Mouse (Mus musculus) hindbrain, embryonic 12.5 days (tissue): ENCODE data around the gene Upp2. TPM values are rescaled to one million over a fixed set of nuclear protein-coding genes. Genes with fewer than 3 reads are reported as not detected.

Experiments used
- ATAC-seq: fragments of 200-750 bp; cut with Nextera tagmentation; 2 replicates; pipeline ENCODE4 v1.8.0; 2017; ENCODE audit warnings: moderate TSS enrichment; ENCODE audit not compliant: low FRiP score
- H3K27ac ChIP-seq: fragments of 300-500 bp; sonication (generic); 2 replicates; pipeline ENCODE4 v1.5.1; 2016; ENCODE audit warnings: mild to moderate bottlenecking
- H3K27me3 ChIP-seq: fragments of 300-500 bp; sonication (generic); 2 replicates; pipeline ENCODE4 v1.6.1; 2016; ENCODE audit warnings: mild to moderate bottlenecking
- H3K36me3 ChIP-seq: fragments of 300-500 bp; sonication (generic); 2 replicates; pipeline ENCODE4 v1.6.1; 2016; ENCODE audit warnings: mild to moderate bottlenecking
- H3K4me1 ChIP-seq: fragments of 300-500 bp; sonication (generic); 2 replicates; pipeline ENCODE4 v1.6.1; 2016
- H3K4me2 ChIP-seq: fragments of 300-500 bp; sonication (generic); replicated peaks from 2 replicates; pipeline ENCODE4 v1.6.1; 2016; ENCODE audit warnings: mild to moderate bottlenecking
- H3K4me3 ChIP-seq: fragments of 300-500 bp; sonication (generic); 2 replicates; pipeline ENCODE4 v1.5.1; 2016; ENCODE audit warnings: mild to moderate bottlenecking
- H3K9ac ChIP-seq: fragments of 300-500 bp; sonication (generic); 2 replicates; pipeline ENCODE4 v1.6.1; 2016; ENCODE audit warnings: mild to moderate bottlenecking, moderate library complexity
- H3K9me3 ChIP-seq: fragments of 300-500 bp; sonication (generic); replicated peaks from 2 replicates; pipeline ENCODE4 v1.6.1; 2016; ENCODE audit warnings: mild to moderate bottlenecking
- WGBS: fragments of 180-500 bp; shearing (Covaris S2); methylation state at CpG from one replicate; pipeline ENCODE4 v1.1.7; 2016; 5-methylcytosine and 5-hydroxymethylcytosine counted together
- polyA plus RNA-seq: library from polyadenylated mRNA; unstranded; fragments of >200 nt; fragmentation: Nextera tagmentation; extraction: Ambion mirVana; gene quantifications from 2 replicates; pipeline ENCODE4 v1.2.1, GENCODE M21; 2016

Upp2 gene
- polyA plus RNA-seq, 1 experiment from 2014 or later: 8.5 TPM

GRCm38 (mm10) chr2:58703226-58703625 lies 136.1 kb downstream of the Upp2 start:
- 80% methylated on average over 6 of the region's 6 CpGs for WGBS
- H3K4me1 ChIP-seq: 0 out of 2 replicates have a peak, but pooled peaks cover 2% of the 10 kb centered on the region
- no peak for ATAC-seq
- H3K27me3 ChIP-seq: no peaks in the 10 kb centered on the region
- no peaks in the 10 kb centered on the region for H3K9me3 ChIP-seq
- no peak overlapping the region for H3K27ac ChIP-seq
- H3K9ac ChIP-seq: no peak overlapping the region
- H3K36me3 ChIP-seq: no peaks in the 10 kb centered on the region
- no peak overlapping the region for H3K4me3 ChIP-seq
- no peak overlapping the region for H3K4me2 ChIP-seq

GRCm38 (mm10) chr2:58703646-58704045 lies 136.5 kb downstream of the Upp2 start:
- no peaks in the 10 kb centered on the region for H3K36me3 ChIP-seq
- 0 out of 2 replicates have a peak, but pooled peaks cover 2% of the 10 kb centered on the region for H3K4me1 ChIP-seq
- 80% methylated on average over 6 of the region's 6 CpGs for WGBS
- no peak overlapping the region for H3K4me3 ChIP-seq
- no peaks in the 10 kb centered on the region for H3K9me3 ChIP-seq
- no peak for ATAC-seq
- no peak overlapping the region for H3K9ac ChIP-seq
- no peaks in the 10 kb centered on the region for H3K27me3 ChIP-seq
- no peak overlapping the region for H3K27ac ChIP-seq
- no peak overlapping the region for H3K4me2 ChIP-seq

GRCm38 (mm10) chr2:58704576-58704975 lies 137.5 kb downstream of the Upp2 start:
- H3K36me3 ChIP-seq: no peaks in the 10 kb centered on the region
- H3K9ac ChIP-seq: no peak overlapping the region
- no peak overlapping the region for H3K4me3 ChIP-seq
- no peak for ATAC-seq
- 0 out of 2 replicates have a peak, but pooled peaks cover 2% of the 10 kb centered on the region for H3K4me1 ChIP-seq
- no peaks in the 10 kb centered on the region for H3K27me3 ChIP-seq
- H3K4me2 ChIP-seq: no peak overlapping the region
- H3K27ac ChIP-seq: no peak overlapping the region
- no peaks in the 10 kb centered on the region for H3K9me3 ChIP-seq
- 92% methylated on average over 3 of the region's 3 CpGs for WGBS

GRCm38 (mm10) chr2:58707676-58708075 lies 140.6 kb downstream of the Upp2 start:
- Histone ChIP-seq H3K4me3 (no peak overlapping the region), H3K4me2 (no peak overlapping the region), H3K4me1 (0 out of 2 replicates have a peak, but pooled peaks cover 2% of the 10 kb centered on the region), H3K27ac (no peak overlapping the region), H3K9ac (no peak overlapping the region), H3K27me3 (no peaks in the 10 kb centered on the region), H3K9me3 (no peaks in the 10 kb centered on the region), H3K36me3 (no peaks in the 10 kb centered on the region)
- ATAC-seq: no peak
- 74% methylated on average over 3 of the region's 3 CpGs for WGBS

- Histone ChIP-seq H3K4me1 (0 out of 2 replicates have a peak, but pooled peaks cover 2% of the 10 kb centered on the region), H3K9ac (no peak overlapping the region), H3K27ac (no peak overlapping the region), H3K36me3 (no peaks in the 10 kb centered on the region), H3K4me3 (no peak overlapping the region), H3K9me3 (no peaks in the 10 kb centered on the region), H3K4me2 (no peak overlapping the region), H3K27me3 (no peaks in the 10 kb centered on the region)
- WGBS: 74% methylated on average over 5 of the region's 5 CpGs
- no peak for ATAC-seq
Measured at GRCm38 (mm10) chr2:58710234-58710633, 143.1 kb downstream of the Upp2 start.

- Histone ChIP-seq H3K4me2 (no peak overlapping the region), H3K36me3 (no peaks in the 10 kb centered on the region), H3K4me3 (no peak overlapping the region), H3K4me1 (0 out of 2 replicates have a peak, but pooled peaks cover 2% of the 10 kb centered on the region), H3K9me3 (no peaks in the 10 kb centered on the region), H3K27me3 (no peaks in the 10 kb centered on the region), H3K9ac (no peak overlapping the region), H3K27ac (no peak overlapping the region)
- WGBS: 85% methylated on average over 4 of the region's 4 CpGs
- no peak for ATAC-seq
Measured at GRCm38 (mm10) chr2:58711049-58711448, 144.0 kb downstream of the Upp2 start.

GRCm38 (mm10) chr2:58711491-58711890 lies 144.4 kb downstream of the Upp2 start:
- WGBS: 67% methylated on average over 2 of the region's 2 CpGs
- H3K27me3 ChIP-seq: no peaks in the 10 kb centered on the region
- no peak overlapping the region for H3K4me3 ChIP-seq
- ATAC-seq: no peak
- no peaks in the 10 kb centered on the region for H3K36me3 ChIP-seq
- no peak overlapping the region for H3K4me2 ChIP-seq
- no peaks in the 10 kb centered on the region for H3K9me3 ChIP-seq
- no peak overlapping the region for H3K27ac ChIP-seq
- H3K9ac ChIP-seq: no peak overlapping the region
- H3K4me1 ChIP-seq: 0 out of 2 replicates have a peak, but pooled peaks cover 2% of the 10 kb centered on the region

- no peak overlapping the region for H3K4me3 ChIP-seq
- no peak overlapping the region for H3K27ac ChIP-seq
- no peaks in the 10 kb centered on the region for H3K4me1 ChIP-seq
- no peak overlapping the region for H3K9ac ChIP-seq
- 59% methylated on average over 5 of the region's 5 CpGs for whole genome bisulfite sequencing
- no peaks in the 10 kb centered on the region for H3K36me3 ChIP-seq
- no peak for ATAC-seq
- H3K9me3 ChIP-seq: no peaks in the 10 kb centered on the region
- H3K27me3 ChIP-seq: no peaks in the 10 kb centered on the region
- H3K4me2 ChIP-seq: no peak overlapping the region
Measured at GRCm38 (mm10) chr2:58711935-58712334, 144.8 kb downstream of the Upp2 start.

- 50% methylated on average over 3 of the region's 3 CpGs for WGBS
- H3K9me3 ChIP-seq: peaks cover 7% of the 10 kb centered on the region
Measured at GRCm38 (mm10) chr2:58717898-58718297, 150.8 kb downstream of the Upp2 start.

GRCm38 (mm10) chr2:58737192-58737820 lies 170.2 kb downstream of the Upp2 start:
- Histone ChIP-seq H3K27me3 (no peaks in the 10 kb centered on the region), H3K36me3 (no peaks in the 10 kb centered on the region), H3K4me1 (no peaks in the 10 kb centered on the region), H3K9me3 (no peaks in the 10 kb centered on the region), H3K4me2 (no peak overlapping the region), H3K9ac (no peak overlapping the region), H3K4me3 (no peak overlapping the region), H3K27ac (no peak overlapping the region)
- WGBS: 42% methylated on average over 4 of the region's 4 CpGs
- no peak for ATAC-seq

More at GRCm38 (mm10) chr2:58717898-58718297, 150.8 kb downstream of the Upp2 start:
- Histone ChIP-seq H3K9ac (no peak overlapping the region), H3K27ac (no peak overlapping the region), H3K4me1 (no peaks in the 10 kb centered on the region), H3K4me2 (no peak overlapping the region), H3K27me3 (no peaks in the 10 kb centered on the region), H3K4me3 (no peak overlapping the region), H3K36me3 (no peaks in the 10 kb centered on the region)
- no peak for ATAC-seq

GRCm38 (mm10) chr2:58741213-58741612 lies 174.1 kb downstream of the Upp2 start:
- Histone ChIP-seq H3K9me3 (no peaks in the 10 kb centered on the region), H3K27me3 (no peaks in the 10 kb centered on the region), H3K4me3 (no peak overlapping the region), H3K4me1 (no peaks in the 10 kb centered on the region), H3K27ac (no peak overlapping the region), H3K9ac (no peak overlapping the region), H3K36me3 (no peaks in the 10 kb centered on the region), H3K4me2 (no peak overlapping the region)
- 87% methylated on average over 1 of the region's 1 CpGs for WGBS
- no peak for ATAC-seq

- no peak overlapping the region for H3K4me2 ChIP-seq
- ATAC-seq: no peak
- no peak overlapping the region for H3K27ac ChIP-seq
- H3K4me3 ChIP-seq: no peak overlapping the region
- H3K27me3 ChIP-seq: no peaks in the 10 kb centered on the region
- H3K9me3 ChIP-seq: no peaks in the 10 kb centered on the region
- H3K36me3 ChIP-seq: no peaks in the 10 kb centered on the region
- no peak overlapping the region for H3K9ac ChIP-seq
- no peaks in the 10 kb centered on the region for H3K4me1 ChIP-seq
- 89% methylated on average over 4 of the region's 4 CpGs for WGBS
Measured at GRCm38 (mm10) chr2:58742026-58742425, 174.9 kb downstream of the Upp2 start.

- WGBS: 76% methylated on average over 3 of the region's 3 CpGs
- Histone ChIP-seq H3K9me3 (no peaks in the 10 kb centered on the region), H3K27ac (no peak overlapping the region), H3K4me2 (no peak overlapping the region), H3K36me3 (no peaks in the 10 kb centered on the region), H3K4me1 (no peaks in the 10 kb centered on the region), H3K4me3 (no peak overlapping the region), H3K27me3 (no peaks in the 10 kb centered on the region), H3K9ac (no peak overlapping the region)
- ATAC-seq: no peak
Measured at GRCm38 (mm10) chr2:58743446-58743845, 176.3 kb downstream of the Upp2 start.
